Mouse (Mus musculus): Measurements from ENCODE around the gene Rad23a. TPM values are rescaled to one million over a fixed set of nuclear protein-coding genes. Genes with fewer than 3 reads are reported as not detected.

The Rad23a gene
- total and polyA plus RNA-seq, 3 experiments = 62.6 to 155 TPM; not detected in 1

- TF ChIP-seq NRF1 (IDR thresholded peaks at IDR 0.05; ENCODE audit: insufficient read depth, low read depth, low read length, poor library complexity, severe bottlenecking) (no peak), MAFK (IDR thresholded peaks at IDR 0.05; ENCODE audit: borderline replicate concordance, low read depth, low read length) (no peak), GATA1 (IDR thresholded peaks at IDR 0.05; ENCODE audit: low read depth, low read length) (no peak), E2F4 (IDR thresholded peaks at IDR 0.05; ENCODE audit: borderline replicate concordance, low read depth, low read length) (no peak), MYB (IDR thresholded peaks at IDR 0.05; ENCODE audit: low read depth, low read length) (no peak), ZNF384 (IDR thresholded peaks at IDR 0.05; ENCODE audit: low read depth, low read length) (no peak), USF1 (IDR thresholded peaks at IDR 0.05; ENCODE audit: low read depth, low read length) (no peak), GABPA (IDR thresholded peaks at IDR 0.05; ENCODE audit: low read depth, low read length) (no peak), ZC3H11A (IDR thresholded peaks at IDR 0.05; ENCODE audit: low read depth, low read length) (no peak), MAX (IDR thresholded peaks at IDR 0.05; ENCODE audit: low read length) (no peak), ZMIZ1 (IDR thresholded peaks at IDR 0.05; ENCODE audit: low read depth, low read length) (no peak), MYC (IDR thresholded peaks at IDR 0.05; ENCODE audit: low read depth, low read length) (no peak), SIN3A (IDR thresholded peaks at IDR 0.05; ENCODE audit: low read length) (no peak), CHD2 (IDR thresholded peaks at IDR 0.05; ENCODE audit: low read length) (no peak), USF2 (IDR thresholded peaks at IDR 0.05; ENCODE audit: borderline replicate concordance in 1 of 2, insufficient read depth in 1 of 2, low read depth in 1 of 2, low read length in 2 of 2) (no peak), TBP (IDR thresholded peaks at IDR 0.05; ENCODE audit: low read depth, low read length) (no peak), TCF12 (IDR thresholded peaks at IDR 0.05; ENCODE audit: low read depth, low read length) (no peak)
- Histone ChIP-seq H3K4me3 (ENCODE audit: control insufficient read depth in 1 of 2, insufficient read depth in 1 of 2, low read depth in 2 of 2, low read length in 2 of 2) (no peak overlapping the region), H3K4me1 (ENCODE audit: control insufficient read depth in 1 of 2, insufficient read depth in 2 of 2, low read length in 2 of 2) (peaks cover 0 to 9% of the 10 kb centered on the region in 2 experiments; a peak in 2 of 4 replicates), H3K79me2 (ENCODE audit: control insufficient read depth, insufficient read depth, low read length, poor library complexity) (no peaks in the 10 kb centered on the region), H3K27me3 (ENCODE audit: control insufficient read depth in 1 of 2, insufficient read depth in 2 of 2, low read length in 2 of 2) (no peaks in the 10 kb centered on the region), H3K36me3 (ENCODE audit: control insufficient read depth in 1 of 2, insufficient read depth in 2 of 2, low read length in 2 of 2) (peaks cover 5 to 7% of the 10 kb centered on the region in 2 experiments), H3K9ac (ENCODE audit: control insufficient read depth, low read depth, low read length, poor library complexity, severe bottlenecking) (no peak overlapping the region), H3K27ac (ENCODE audit: control insufficient read depth, low read depth, low read length) (no peak overlapping the region), H3K9me3 (replicated peaks; ENCODE audit: insufficient read depth, low read length) (no peaks in the 10 kb centered on the region)
- DNase-seq (ENCODE audit: low read depth, low spot score) = no peak
Measured at GRCm38 (mm10) chr8:84884728-84885127, 44.3 kb upstream of the Rad23a start.

DNA sequence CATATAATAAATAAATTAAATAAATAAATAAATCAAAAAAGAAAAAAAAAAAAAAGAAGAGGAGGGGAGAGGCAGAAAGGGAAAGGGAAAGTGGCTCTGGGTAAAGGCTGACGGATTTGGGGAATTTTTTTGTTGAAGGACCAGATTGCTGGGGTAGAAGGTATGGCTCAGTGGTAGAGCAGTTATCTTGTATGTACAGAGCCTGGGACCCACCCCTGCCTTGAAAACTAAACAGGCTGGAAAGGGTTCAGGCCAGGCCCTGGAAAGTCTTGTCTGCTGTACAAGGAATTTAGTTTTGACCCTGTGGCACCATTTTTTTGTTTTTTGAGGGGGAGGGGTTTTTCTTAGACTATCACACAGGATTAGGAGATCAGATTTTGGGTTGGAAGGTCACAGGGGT lies 38.5 kb upstream of the Rad23a start:
- no peaks in the 10 kb centered on the region for H3K79me2 ChIP-seq (ENCODE audit: control insufficient read depth, insufficient read depth, low read length, poor library complexity)
- peaks cover 3 to 8% of the 10 kb centered on the region in 2 experiments for H3K4me1 ChIP-seq (ENCODE audit: control insufficient read depth in 1 of 2, insufficient read depth in 2 of 2, low read length in 2 of 2)
- no peak overlapping the region for H3K4me3 ChIP-seq (ENCODE audit: control insufficient read depth in 1 of 2, insufficient read depth in 1 of 2, low read depth in 2 of 2, low read length in 2 of 2)
- no peak for TF ChIP-seq ZMIZ1 (IDR thresholded peaks at IDR 0.05; ENCODE audit: low read depth, low read length)
- no peak for TF ChIP-seq MXI1 (IDR thresholded peaks at IDR 0.05; ENCODE audit: low read depth, low read length)
- no peak for TF ChIP-seq ETS1 (IDR thresholded peaks at IDR 0.05; ENCODE audit: low read depth, low read length)
- TF ChIP-seq RCOR1 (IDR thresholded peaks at IDR 0.05; ENCODE audit: low read depth, low read length) = no peak
- no peak for TF ChIP-seq POLR2A (IDR thresholded peaks at IDR 0.05; ENCODE audit: control insufficient read depth in 1 of 2, insufficient read depth in 1 of 2, low read depth in 1 of 2, low read length in 2 of 2, poor library complexity in 1 of 2)
- TF ChIP-seq ZNF384 (IDR thresholded peaks at IDR 0.05; ENCODE audit: low read depth, low read length) = no peak
- no peak for TF ChIP-seq SMC3 (IDR thresholded peaks at IDR 0.05; ENCODE audit: low read depth, low read length)
- no peaks in the 10 kb centered on the region for H3K27me3 ChIP-seq (ENCODE audit: control insufficient read depth in 1 of 2, insufficient read depth in 2 of 2, low read length in 2 of 2)
- H3K9ac ChIP-seq (ENCODE audit: control insufficient read depth, low read depth, low read length, poor library complexity, severe bottlenecking) = no peak overlapping the region
- no peaks in the 10 kb centered on the region for H3K9me3 ChIP-seq (replicated peaks; ENCODE audit: insufficient read depth, low read length)
- peaks cover 3 to 12% of the 10 kb centered on the region in 2 experiments; a peak in 3 of 4 replicates for H3K36me3 ChIP-seq (ENCODE audit: control insufficient read depth in 1 of 2, insufficient read depth in 2 of 2, low read length in 2 of 2)
- no peak for DNase-seq (ENCODE audit: low read depth, low spot score)
- no peak overlapping the region for H3K27ac ChIP-seq (ENCODE audit: control insufficient read depth, low read depth, low read length)
